12 mouse cellular contexts compared by ENCODE assay signal in genomic region chr2:167335066-167335465, GRCm38 (mm10). TPM values are rescaled to one million over a fixed set of nuclear protein-coding genes. Genes with fewer than 3 reads are reported as not detected.
A peak's percentile ranks its signal among the peaks of the same experiment; 100 is the strongest.
DNase-seq lines count a peak whose midpoint lies in the region; ATAC-seq and TF ChIP-seq lines count a peak whose summit lies in the region.
"Had no signal": no experiment of that assay in that cellular context is flagged by ENCODE, and none has a peak within 500 bp of the region (broad histone marks: within the 10 kb centered on the region; RNA-seq: fewer than 3 reads in every experiment).

No protein-coding gene starts in this region.

- no peak overlapping the region for H3K9ac ChIP-seq in liver, embryonic 11.5 days (ENCODE audit: low read depth, low read length)
- H3K9ac ChIP-seq: hindbrain, embryonic 12.5 days had no signal

- TF ChIP-seq POLR2A in spleen, adult 2 months (IDR thresholded peaks at IDR 0.05; ENCODE audit: low read depth, low read length), result no peak
- TF ChIP-seq POLR2A in small intestine, adult 2 months (IDR thresholded peaks at IDR 0.05; ENCODE audit: low read depth, low read length), result no peak

- peak; percentile 49 to 52 for DNase-seq in heart, adult 9 months (ENCODE audit: low spot score in 2 of 2)
- no peak for DNase-seq in heart, postnatal 25 days (ENCODE audit: low spot score)
- no peak for DNase-seq in spleen, adult 2 months (ENCODE audit: low read depth in 1 of 2, low spot score in 2 of 2)
- DNase-seq in spleen, postnatal 4 days (ENCODE audit: low spot score in 2 of 2), result no peak
- DNase-seq in liver, embryonic 11.5 days (ENCODE audit: low spot score), result no peak
- no peak for DNase-seq in right cerebral cortex, postnatal 14 days
- no peak for DNase-seq in urinary bladder, postnatal 14 days (ENCODE audit: low spot score)
- DNase-seq: adrenal gland, postnatal 10 days; kidney, adult 9 months had no signal

- no peak for TF ChIP-seq CTCF in spleen, adult 2 months (IDR thresholded peaks at IDR 0.05; ENCODE audit: extremely low read depth, insufficient read depth, insufficient read length, insufficient replicate concordance)
- no peak for TF ChIP-seq CTCF in small intestine, adult 2 months (IDR thresholded peaks at IDR 0.05; ENCODE audit: extremely low read depth, insufficient read length, insufficient replicate concordance, low read depth, low read length)

- H3K27ac ChIP-seq in spleen, adult 2 months (ENCODE audit: insufficient read depth, low read length), result peak overlapping the region; percentile 40
- H3K27ac ChIP-seq in liver, embryonic 11.5 days (ENCODE audit: low read depth, low read length), result peak overlapping the region; percentile 35; the same call in 1 of the 2 replicates
- H3K27ac ChIP-seq in small intestine, adult 2 months (ENCODE audit: insufficient read depth, low read depth, low read length), result peak overlapping the region; percentile 2; the same call in 1 of the 2 replicates
- H3K27ac ChIP-seq: hindbrain, embryonic 12.5 days; limb, embryonic 10.5 days had no signal

- no peaks in the 10 kb centered on the region for H3K9me3 ChIP-seq in liver, embryonic 11.5 days (ENCODE audit: control insufficient read depth, low read length)
- H3K9me3 ChIP-seq: hindbrain, embryonic 12.5 days; limb, embryonic 10.5 days had no signal

- peak overlapping the region; percentile 12; the same call in 1 of the 2 replicates for H3K4me2 ChIP-seq in liver, embryonic 11.5 days
- H3K4me2 ChIP-seq: hindbrain, embryonic 12.5 days had no signal

- 47% methylated on average over 9 of the region's 9 CpGs for WGBS in spleen, adult 2 months
- WGBS in liver, embryonic 11.5 days, result 47% methylated on average over 9 of the region's 9 CpGs
- WGBS in small intestine, adult 2 months, result 82% methylated on average over 9 of the region's 9 CpGs

- peaks cover 18% of the 10 kb centered on the region; the same call in 1 of the 2 replicates for H3K4me1 ChIP-seq in spleen, adult 2 months (ENCODE audit: control insufficient read depth, insufficient read depth, insufficient read length)
- peaks cover 58% of the 10 kb centered on the region for H3K4me1 ChIP-seq in liver, embryonic 11.5 days (replicated peaks; ENCODE audit: control insufficient read depth, insufficient read depth, low read length)
- H3K4me1 ChIP-seq in small intestine, adult 2 months (ENCODE audit: control insufficient read depth, insufficient read depth, insufficient read length, low read length), result peaks cover 57% of the 10 kb centered on the region

- ATAC-seq in liver, embryonic 11.5 days (replicated peaks; ENCODE audit: low FRiP score), result no peak

- H3K27me3 ChIP-seq in spleen, adult 2 months (ENCODE audit: control insufficient read depth, insufficient read depth, low read length), result no peaks in the 10 kb centered on the region
- H3K27me3 ChIP-seq in liver, embryonic 11.5 days (replicated peaks; ENCODE audit: control insufficient read depth, insufficient read depth, low read length), result no peaks in the 10 kb centered on the region
- no peaks in the 10 kb centered on the region for H3K27me3 ChIP-seq in small intestine, adult 2 months (ENCODE audit: control insufficient read depth, insufficient read depth, low read length)
- H3K27me3 ChIP-seq: hindbrain, embryonic 12.5 days had no signal

- no peak overlapping the region for H3K4me3 ChIP-seq in spleen, adult 2 months (ENCODE audit: extremely low read depth, insufficient read depth, insufficient read length)
- H3K4me3 ChIP-seq in liver, embryonic 11.5 days (ENCODE audit: low read depth, low read length), result no peak overlapping the region
- no peak overlapping the region for H3K4me3 ChIP-seq in small intestine, adult 2 months (ENCODE audit: low read depth, low read length)
- H3K4me3 ChIP-seq: hindbrain, embryonic 12.5 days; limb, embryonic 10.5 days had no signal

- intact Hi-C loops in heart, postnatal 25 days (cut with DNase I), result no loop called here

- no peaks in the 10 kb centered on the region for H3K36me3 ChIP-seq in spleen, adult 2 months (ENCODE audit: control insufficient read depth, insufficient read depth, low read length)
- H3K36me3 ChIP-seq in liver, embryonic 11.5 days (ENCODE audit: control insufficient read depth, insufficient read depth, low read length), result no peaks in the 10 kb centered on the region
- H3K36me3 ChIP-seq in small intestine, adult 2 months (ENCODE audit: control insufficient read depth, insufficient read depth, low read length), result peaks cover 3% of the 10 kb centered on the region; the same call in 1 of the 2 replicates
- H3K36me3 ChIP-seq: hindbrain, embryonic 12.5 days; limb, embryonic 10.5 days had no signal

RNA-seq across cellular contexts. Expression of gene B4galt5, which starts 13.9 kb away (rescaled TPM):
- total RNA-seq in heart, postnatal 25 days (2021), result 10 to 100 TPM; 12.7 to 14.6 TPM
- polyA plus RNA-seq in spleen, adult 2 months (2012; rRNA removed), result 20.5 and 22.6 TPM in 2 replicates
- polyA plus RNA-seq in liver, embryonic 11.5 days (2014; fragmentation: Nextera tagmentation; extraction: Ambion mirVana), result 8.0 and 11.8 TPM in 2 replicates
- 24.8 and 84.7 TPM in 2 replicates for polyA plus RNA-seq in small intestine, adult 2 months (2012; rRNA removed)

Comparison
In these comparisons a context has a peak if more than half of its experiments do, and no peak if none do; other contexts are left out.
1. DNase-seq: peak in heart, adult 9 months (2 of 2); none in heart, postnatal 25 days (single experiment), spleen, adult 2 months (0 of 2), spleen, postnatal 4 days (0 of 2), liver, embryonic 11.5 days (single experiment), right cerebral cortex, postnatal 14 days (single experiment) and urinary bladder, postnatal 14 days (single experiment).
2. Peak in every context shown above with its lines, with median percentiles within 50 percentile points of each other: H3K27ac ChIP-seq.